Mouse (Mus musculus): ENCODE measurements around the gene Olfr49. TPM values are rescaled to one million over a fixed set of nuclear protein-coding genes. Genes with fewer than 3 reads are reported as not detected.

Olfr49 gene
- polyA plus RNA-seq (2015; fragmentation: Illumina TruSeq; extraction: RNeasy Lipid Tissue Mini Kit (QIAGEN cat#74804); ENCODE audit: insufficient read depth, low read depth, low replicate concordance): not detected

GRCm38 (mm10) chr14:54284839-54285238 is at the start of gene Olfr49:
Gene Olfr49, minus strand, starts transcription at chr14:54284939.

GRCm38 (mm10) chr14:54253741-54254291 is 30.9 kb downstream of the Olfr49 start, which contains the start of the genes Dad1 and Abhd4:
Gene Dad1, minus strand, starts transcription at chr14:54254104.
Gene Abhd4, plus strand, starts transcription at chr14:54254188.

Other genes starting within 250 kb of the Olfr49 start
- gene Dad1, start 30.8 kb downstream of the Olfr49 start, polyA plus RNA-seq (2015; fragmentation: Illumina TruSeq; extraction: RNeasy Lipid Tissue Mini Kit (QIAGEN cat#74804); ENCODE audit: insufficient read depth, low read depth, low replicate concordance): 73.9 TPM
- 9.8 TPM for gene Abhd4, start 30.8 kb downstream of the Olfr49 start, polyA plus RNA-seq (2015; fragmentation: Illumina TruSeq; extraction: RNeasy Lipid Tissue Mini Kit (QIAGEN cat#74804); ENCODE audit: insufficient read depth, low read depth, low replicate concordance)
- 10.0 TPM for gene Oxa1l, start 75.9 kb upstream of the Olfr49 start, polyA plus RNA-seq (2015; fragmentation: Illumina TruSeq; extraction: RNeasy Lipid Tissue Mini Kit (QIAGEN cat#74804); ENCODE audit: insufficient read depth, low read depth, low replicate concordance)
- 1.5 TPM for gene Slc7a7, start 132.8 kb upstream of the Olfr49 start, polyA plus RNA-seq (2015; fragmentation: Illumina TruSeq; extraction: RNeasy Lipid Tissue Mini Kit (QIAGEN cat#74804); ENCODE audit: insufficient read depth, low read depth, low replicate concordance)
- gene Mrpl52, start 142.0 kb upstream of the Olfr49 start, polyA plus RNA-seq (2015; fragmentation: Illumina TruSeq; extraction: RNeasy Lipid Tissue Mini Kit (QIAGEN cat#74804); ENCODE audit: insufficient read depth, low read depth, low replicate concordance): 57.1 TPM
- 16.8 TPM for gene Mmp14, start 146.7 kb upstream of the Olfr49 start, polyA plus RNA-seq (2015; fragmentation: Illumina TruSeq; extraction: RNeasy Lipid Tissue Mini Kit (QIAGEN cat#74804); ENCODE audit: insufficient read depth, low read depth, low replicate concordance)
- 15.9 TPM for gene Lrp10, start 179.2 kb upstream of the Olfr49 start, polyA plus RNA-seq (2015; fragmentation: Illumina TruSeq; extraction: RNeasy Lipid Tissue Mini Kit (QIAGEN cat#74804); ENCODE audit: insufficient read depth, low read depth, low replicate concordance)
- not detected for gene Rem2, start 191.2 kb upstream of the Olfr49 start, polyA plus RNA-seq (2015; fragmentation: Illumina TruSeq; extraction: RNeasy Lipid Tissue Mini Kit (QIAGEN cat#74804); ENCODE audit: insufficient read depth, low read depth, low replicate concordance)
- gene Prmt5, start 232.6 kb upstream of the Olfr49 start, polyA plus RNA-seq (2015; fragmentation: Illumina TruSeq; extraction: RNeasy Lipid Tissue Mini Kit (QIAGEN cat#74804); ENCODE audit: insufficient read depth, low read depth, low replicate concordance): 3.7 TPM

Data from pancreas, adult 10 weeks (tissue).